Mouse (Mus musculus): Measurements from ENCODE around the gene Doc2g. TPM values are rescaled to one million over a fixed set of nuclear protein-coding genes. Genes with fewer than 3 reads are reported as not detected.
"Not testable (repeated sequence)": the region's sequence is repeated elsewhere in the genome, so short reads cannot be mapped to it uniquely, and the experiment has no call there.

Doc2g gene
- total RNA-seq, 4 experiments from 2014 or later, result 255 to 281 (median 261) TPM

GRCm38 (mm10) chr19:4015635-4016034, 12.5 kb downstream of the Doc2g start:
- no peak for DNase-seq (ENCODE audit: low spot score)

DNA sequence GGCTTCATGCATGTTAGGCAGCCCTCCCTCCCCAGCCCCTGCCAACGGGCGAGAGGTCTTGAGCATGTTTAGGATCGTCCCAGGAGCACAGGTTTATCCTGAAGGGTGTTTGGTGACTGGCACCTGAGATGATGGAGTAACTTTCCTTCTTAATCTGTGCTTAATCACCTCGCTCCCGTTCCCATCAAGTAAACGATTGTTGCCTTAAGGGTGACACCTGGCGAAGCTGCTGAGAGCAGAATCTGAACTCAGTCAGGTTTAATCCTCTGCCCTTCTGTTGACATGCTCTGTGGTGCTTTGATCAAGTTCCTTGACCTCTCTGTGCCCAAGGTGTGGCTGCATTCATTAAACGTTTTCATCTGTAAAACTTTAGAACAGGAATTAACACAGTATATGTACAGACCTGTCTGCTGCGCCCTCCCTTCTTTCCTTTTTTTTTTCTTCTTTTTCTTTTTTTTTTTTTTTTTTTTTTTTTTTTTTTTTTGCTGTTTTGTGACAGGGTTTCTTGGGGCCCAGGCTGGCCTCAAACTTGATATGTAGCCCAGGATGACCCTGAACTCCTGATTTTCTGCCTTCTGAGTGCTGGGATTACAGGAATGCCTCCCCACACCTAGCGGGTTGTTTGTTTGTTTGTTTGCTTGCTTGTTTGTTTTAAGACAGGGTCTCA, 14.9 kb downstream of the Doc2g start:
- no peak for DNase-seq (ENCODE audit: low spot score)

GRCm38 (mm10) chr19:4018743-4019583, 15.8 kb downstream of the Doc2g start:
- peak; percentile 90 for DNase-seq (ENCODE audit: low spot score)

DNA sequence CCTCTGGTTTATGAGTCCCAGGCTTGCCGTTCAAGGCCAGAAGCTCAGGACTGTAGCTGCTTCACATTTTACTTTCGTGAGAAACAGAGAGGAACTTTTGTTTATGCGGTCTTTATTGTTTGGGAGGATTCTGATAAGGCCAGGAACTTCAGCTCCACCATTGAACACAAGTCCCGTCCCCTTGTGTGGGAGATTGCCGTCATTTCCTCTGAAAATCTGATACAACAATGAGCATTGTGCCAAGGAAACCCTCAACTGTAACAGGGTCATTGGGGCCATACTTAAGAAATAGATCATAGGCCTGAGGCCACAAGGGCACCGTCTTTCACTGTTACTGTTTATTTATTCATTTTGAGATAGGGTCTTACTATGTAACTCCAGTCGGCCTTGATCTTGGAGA, 20.1 kb downstream of the Doc2g start:
- no peak for DNase-seq (ENCODE audit: low spot score)

- no peak for DNase-seq (ENCODE audit: low spot score)
These were observed 24.5 kb downstream of the Doc2g start for GRCm38 (mm10) chr19:4027576-4027975.

GRCm38 (mm10) chr19:4032668-4033067, 29.6 kb downstream of the Doc2g start:
- no peak for DNase-seq (ENCODE audit: low spot score)

DNA sequence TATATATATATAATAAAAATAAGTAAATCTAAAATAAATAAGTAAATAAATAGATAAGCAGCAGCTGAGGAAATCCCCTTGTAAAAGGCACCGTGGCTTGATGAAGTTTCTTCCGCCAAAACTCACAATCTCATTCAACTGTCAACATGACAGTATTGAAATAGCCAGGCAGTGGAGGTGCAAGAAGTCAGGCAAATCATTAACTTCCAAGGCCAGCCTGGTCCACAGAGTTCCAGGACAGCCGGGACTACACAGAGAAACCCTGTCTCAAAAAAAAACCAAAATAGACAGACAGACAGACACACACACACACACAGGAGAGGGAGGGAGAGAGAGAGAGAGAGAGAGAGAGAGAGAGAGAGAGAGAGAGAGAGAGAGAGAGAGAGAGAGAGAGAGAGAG, 30.2 kb downstream of the Doc2g start:
- no peak for DNase-seq (ENCODE audit: low spot score)

- no peak for DNase-seq (ENCODE audit: low spot score)
These were observed 30.6 kb downstream of the Doc2g start for GRCm38 (mm10) chr19:4033742-4034141.

DNA sequence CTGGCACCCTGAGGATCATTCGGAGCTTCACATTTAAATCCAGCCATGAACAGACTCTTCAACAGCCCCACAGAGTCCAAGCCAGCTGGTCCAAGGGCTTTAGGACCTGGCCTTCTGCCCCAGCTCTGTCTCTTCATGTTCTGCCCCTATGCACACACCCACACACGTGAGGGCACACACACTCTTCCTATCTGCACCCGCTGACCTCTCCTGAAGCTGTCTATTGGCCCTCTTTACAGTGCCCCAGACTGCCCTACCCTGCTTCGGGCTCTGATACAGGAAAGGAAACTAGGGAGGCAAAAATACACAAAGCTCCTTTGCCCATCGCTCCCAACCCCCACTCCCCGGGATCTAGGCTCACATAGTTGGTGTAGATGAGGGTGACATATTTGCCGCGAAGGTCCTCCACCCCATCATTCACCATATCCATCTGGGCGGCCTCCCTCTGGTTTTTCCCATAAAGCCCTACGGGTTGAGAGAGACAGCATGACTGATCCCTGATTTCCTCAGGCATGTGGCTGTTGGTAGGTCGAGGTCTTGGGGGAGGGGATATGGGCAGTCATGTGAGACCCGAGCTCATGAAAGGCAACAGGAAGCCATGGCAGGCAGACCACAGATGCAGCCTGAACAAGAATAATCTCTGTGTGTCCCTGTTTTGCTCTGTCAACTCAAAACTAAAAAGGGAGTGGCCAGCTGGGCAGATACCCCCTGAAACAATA, 33.4 kb downstream of the Doc2g start:
- no peak for DNase-seq (ENCODE audit: low spot score)

DNA sequence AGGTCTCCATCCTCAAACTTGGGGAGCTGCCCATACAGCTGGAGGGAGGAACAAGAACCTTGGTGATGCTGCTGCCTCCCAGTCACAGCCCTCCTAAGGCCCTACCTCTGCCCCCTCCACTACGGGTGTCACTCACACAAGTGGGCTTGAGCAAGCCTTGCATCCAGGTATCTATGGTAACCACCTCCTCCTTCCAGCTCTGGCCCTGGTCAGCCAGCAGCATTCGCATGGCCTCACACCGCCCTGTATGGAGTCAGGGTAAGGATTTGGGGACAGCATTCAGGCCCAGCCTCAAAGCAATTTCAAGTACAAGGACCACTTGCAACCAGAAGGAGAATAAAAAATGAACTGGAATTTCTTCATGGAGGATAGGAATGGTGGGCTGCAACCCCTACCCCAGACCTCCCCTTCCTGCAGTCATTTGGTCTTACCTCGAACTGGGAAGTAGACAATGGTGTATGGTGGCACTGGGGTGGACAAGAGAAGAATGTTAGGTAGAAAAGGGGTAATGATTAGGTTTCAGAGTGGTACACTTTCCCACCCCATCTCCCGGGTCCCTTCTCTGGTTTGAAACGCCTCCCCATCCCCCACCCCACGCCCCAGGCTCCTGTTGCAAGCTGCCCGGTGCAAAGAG, 34.2 kb downstream of the Doc2g start:
- not testable (repeated sequence) for DNase-seq (ENCODE audit: low spot score)

DNA sequence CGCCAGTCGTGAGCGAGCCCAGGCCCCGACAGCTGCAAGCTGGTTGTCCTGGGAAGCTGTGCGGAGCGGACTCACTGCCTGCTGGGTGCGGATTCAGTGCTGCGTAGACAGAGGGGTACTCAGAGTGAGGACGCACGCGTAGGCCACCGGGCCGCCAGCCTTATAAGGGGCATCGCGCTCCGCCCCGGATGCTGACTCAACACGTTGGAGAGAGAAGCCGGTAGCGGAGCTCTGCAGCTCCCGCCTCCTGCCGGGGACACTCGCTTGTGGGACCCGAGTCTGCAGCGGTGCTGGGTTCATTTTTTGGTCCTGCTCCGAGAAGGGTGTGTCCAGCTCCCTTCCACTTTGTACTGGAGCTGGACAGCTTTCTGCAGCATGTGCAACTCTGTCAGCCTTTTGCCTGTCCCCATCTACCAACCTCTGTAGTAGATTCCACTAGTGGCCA, 34.7 kb downstream of the Doc2g start, which contains the start of gene Gstp1:
Gene Gstp1 (minus strand): TSS at position 198 of the 445 bp plus-strand sequence.
- peak; percentile 88 for DNase-seq (ENCODE audit: low spot score)

DNA sequence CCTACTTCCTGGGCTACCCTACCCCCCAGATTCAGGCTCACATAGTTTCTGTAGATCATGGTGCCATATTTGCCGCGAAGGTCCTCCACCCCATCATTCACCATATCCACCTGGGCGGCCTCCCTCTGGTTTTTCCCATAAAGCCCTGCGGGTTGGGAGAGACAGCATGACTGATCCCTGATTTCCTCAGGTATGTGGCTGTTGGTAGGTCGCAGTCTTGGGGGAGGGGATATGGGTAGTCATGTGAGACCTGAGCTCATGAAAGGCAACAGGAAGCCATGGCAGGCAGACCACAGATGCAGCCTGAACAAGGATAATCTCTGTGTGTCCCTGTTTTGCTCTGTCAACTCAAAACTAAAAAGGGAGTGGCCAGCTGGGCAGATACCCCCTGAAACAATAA, 37.8 kb downstream of the Doc2g start:
- not testable (repeated sequence) for DNase-seq (ENCODE audit: low spot score)

- DNase-seq (ENCODE audit: low spot score), result not testable (repeated sequence)
These were observed 38.4 kb downstream of the Doc2g start for GRCm38 (mm10) chr19:4041500-4041899.

- DNase-seq (ENCODE audit: low spot score), result peak; percentile 48
These were observed 39.0 kb downstream of the Doc2g start for GRCm38 (mm10) chr19:4042124-4042523.

- DNase-seq (ENCODE audit: low spot score), result not testable (repeated sequence)
These were observed 41.0 kb downstream of the Doc2g start for GRCm38 (mm10) chr19:4044109-4044508.

GRCm38 (mm10) chr19:4045966-4046865, 43.1 kb downstream of the Doc2g start, which contains the start of gene Gstp2:
Gene Gstp2, minus strand, starts transcription at chr19:4046023.
- peak; percentile 89 for DNase-seq (ENCODE audit: low spot score)

DNA sequence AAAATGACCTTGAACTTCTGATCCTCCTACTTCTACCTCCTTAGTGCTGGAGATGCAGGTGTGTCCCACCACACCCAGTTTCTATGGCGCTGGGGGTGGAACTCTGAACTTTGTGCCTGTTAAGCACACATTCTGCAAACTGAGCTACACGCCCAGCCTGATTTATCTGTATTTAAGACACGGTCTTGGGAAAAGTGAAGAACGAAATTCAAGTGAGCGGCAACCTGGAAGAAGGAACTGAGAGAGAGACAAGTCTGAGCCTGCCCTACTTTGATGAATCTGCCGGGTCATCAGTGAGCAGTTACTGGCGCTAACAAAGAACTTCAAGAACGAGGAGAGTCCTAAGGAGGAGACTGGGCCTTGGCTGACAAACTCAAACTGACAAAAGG, 43.7 kb downstream of the Doc2g start:
- DNase-seq (ENCODE audit: low spot score), result no peak

GRCm38 (mm10) chr19:4047859-4048258, 44.7 kb downstream of the Doc2g start:
- DNase-seq (ENCODE audit: low spot score), result peak; percentile 80

- not testable (repeated sequence) for DNase-seq (ENCODE audit: low spot score)
These were observed 46.0 kb downstream of the Doc2g start for GRCm38 (mm10) chr19:4049069-4049468.

- DNase-seq (ENCODE audit: low spot score), result no peak
These were observed 47.9 kb downstream of the Doc2g start for GRCm38 (mm10) chr19:4051016-4051415.
